Mouse (Mus musculus) bone marrow, adult 2 months (tissue): ENCODE results near the gene Tnfrsf1a. TPM values are rescaled to one million over a fixed set of nuclear protein-coding genes. Genes with fewer than 3 reads are reported as not detected.

Experiments used
- H3K27ac ChIP-seq: fragments of 200-500 bp; 2 replicates; pipeline ENCODE4 v1.5.1; 2012; ENCODE audit warnings: low read depth, mild to moderate bottlenecking, control low read depth, inconsistent platforms, low read length; ENCODE audit not compliant: control insufficient read depth, poor library complexity, insufficient read depth
- H3K4me1 ChIP-seq: fragments of 200-500 bp; 2 replicates; pipeline ENCODE4 v1.6.1; 2011; ENCODE audit warnings: low read length; ENCODE audit not compliant: control insufficient read depth, insufficient read depth
- H3K4me3 ChIP-seq: fragments of 200-500 bp; replicated peaks from 2 replicates; pipeline ENCODE3; 2011; ENCODE audit warnings: mild to moderate bottlenecking, low read depth, low read length, control low read depth; ENCODE audit not compliant: control insufficient read depth
- CTCF ChIP-seq: fragments of 200-500 bp; IDR thresholded peaks from 2 replicates; pipeline ENCODE4 v1.5.1; 2011; ENCODE audit warnings: low read length, control low read depth; ENCODE audit not compliant: control insufficient read depth, insufficient read depth
- POLR2A ChIP-seq: fragments of 200-500 bp; IDR thresholded peaks from 2 replicates; pipeline ENCODE4 v1.6.1; 2011; ENCODE audit warnings: low read depth, mild to moderate bottlenecking, control low read depth, low read length, borderline replicate concordance; ENCODE audit not compliant: control insufficient read depth
- WGBS: fragments of 180-500 bp; shearing (Covaris S2); methylation state at CpG from one replicate; pipeline ENCODE4 v1.1.7; 2018; 5-methylcytosine and 5-hydroxymethylcytosine counted together
- polyA plus RNA-seq: library from polyadenylated mRNA; stranded (reverse); fragments of >200 nt; gene quantifications from 2 replicates; pipeline ENCODE4 v1.2.4, GENCODE M21; 2011; ENCODE audit warnings: low replicate concordance; ENCODE audit not compliant: missing spikeins, insufficient read depth, insufficient read length

Tnfrsf1a gene
- polyA plus RNA-seq, 1 experiment = 63.5 TPM

GRCm38 (mm10) chr6:125309406-125309805 lies 39.8 kb upstream of the Tnfrsf1a start:
- TF ChIP-seq CTCF = no peak
- TF ChIP-seq POLR2A = no peak
- H3K4me3 ChIP-seq = no peak overlapping the region
- H3K27ac ChIP-seq = no peak overlapping the region
- WGBS = 81% methylated on average over 5 of the region's 5 CpGs
- no peaks in the 10 kb centered on the region; the same call in 1 of the 2 replicates for H3K4me1 ChIP-seq

- Histone ChIP-seq H3K4me1 (no peaks in the 10 kb centered on the region; the same call in 1 of the 2 replicates), H3K4me3 (no peak overlapping the region), H3K27ac (no peak overlapping the region)
- 79% methylated on average over 9 of the region's 9 CpGs for WGBS
- TF ChIP-seq CTCF = no peak
- no peak for TF ChIP-seq POLR2A
Measured at GRCm38 (mm10) chr6:125312171-125312570, 37.0 kb upstream of the Tnfrsf1a start.

- H3K4me1 ChIP-seq = no peaks in the 10 kb centered on the region; the same call in 1 of the 2 replicates
- H3K4me3 ChIP-seq = peak overlapping the region; percentile 83
- H3K27ac ChIP-seq = peak overlapping the region; percentile 68
- WGBS = 57% methylated on average over 22 of the region's 22 CpGs
- TF ChIP-seq POLR2A (no peak), CTCF (no peak)
Measured at GRCm38 (mm10) chr6:125312581-125313355, 36.4 kb upstream of the Tnfrsf1a start.

- WGBS = 2% methylated on average over 45 of the region's 46 CpGs
- Histone ChIP-seq H3K27ac (peak within 1 kb of the TSS; percentile 68), H3K4me1 (no peaks in the 10 kb centered on the region; the same call in 1 of the 2 replicates), H3K4me3 (peak within 1 kb of the TSS; percentile 83)
- no peak for TF ChIP-seq CTCF
- TF ChIP-seq POLR2A = peak; percentile 8; the same call in 1 of the 2 replicates
Measured at GRCm38 (mm10) chr6:125313546-125314230, 35.5 kb upstream of the Tnfrsf1a start, which contains the start of gene Ltbr. TSS of gene Ltbr (minus strand) at chr6:125313885.

GRCm38 (mm10) chr6:125314231-125314563 lies 35.0 kb upstream of the Tnfrsf1a start:
- TF ChIP-seq CTCF = no peak
- 0 out of 2 replicates have a peak, but pooled peaks have one; percentile 1 for TF ChIP-seq POLR2A
- H3K27ac ChIP-seq = peak overlapping the region; percentile 9; the same call in 1 of the 2 replicates

GRCm38 (mm10) chr6:125314746-125315145 lies 34.4 kb upstream of the Tnfrsf1a start:
- H3K4me3 ChIP-seq = no peak overlapping the region
- no peak overlapping the region for H3K27ac ChIP-seq
- WGBS = 74% methylated on average over 6 of the region's 6 CpGs
- TF ChIP-seq CTCF (no peak), POLR2A (no peak)
- no peaks in the 10 kb centered on the region; the same call in 1 of the 2 replicates for H3K4me1 ChIP-seq

More at GRCm38 (mm10) chr6:125314231-125314563, 35.0 kb upstream of the Tnfrsf1a start:
- WGBS = 46% methylated on average over 7 of the region's 7 CpGs
- H3K4me1 ChIP-seq = no peaks in the 10 kb centered on the region; the same call in 1 of the 2 replicates
- H3K4me3 ChIP-seq = peak overlapping the region; percentile 54

- 71% methylated on average over 7 of the region's 7 CpGs for WGBS
- Histone ChIP-seq H3K27ac (no peak overlapping the region), H3K4me3 (no peak overlapping the region), H3K4me1 (no peaks in the 10 kb centered on the region; the same call in 1 of the 2 replicates)
- no peak for TF ChIP-seq POLR2A
- no peak for TF ChIP-seq CTCF
Measured at GRCm38 (mm10) chr6:125317077-125317476, 32.1 kb upstream of the Tnfrsf1a start.
